35 mouse cellular contexts compared by ENCODE assay signal in genomic region chr2:24942092-24942491, GRCm38 (mm10).
"Had no signal": no experiment of that assay in that cellular context is flagged by ENCODE, and none has a peak within 500 bp of the region (broad histone marks: within the 10 kb centered on the region; RNA-seq: fewer than 3 reads in every experiment).

No protein-coding gene starts in this region.

- H3K4me1 ChIP-seq: heart, embryonic 10.5 days; heart, embryonic 12.5 days; heart, embryonic 13.5 days; heart, embryonic 15.5 days; hindbrain, embryonic 10.5 days; hindbrain, embryonic 12.5 days; hindbrain, embryonic 13.5 days; hindbrain, embryonic 15.5 days; intestine, embryonic 15.5 days; kidney, embryonic 15.5 days had no signal

- H3K36me3 ChIP-seq: heart, embryonic 10.5 days; heart, embryonic 12.5 days; heart, embryonic 13.5 days; heart, embryonic 15.5 days; hindbrain, embryonic 10.5 days; hindbrain, embryonic 12.5 days; hindbrain, embryonic 13.5 days; hindbrain, embryonic 15.5 days; intestine, embryonic 15.5 days; kidney, embryonic 15.5 days had no signal

- ATAC-seq: hindbrain, embryonic 16.5 days; hindbrain, postnatal 0 days; inflammation-experienced regulatory T-cells, adult 6 months; intestine, embryonic 15.5 days; intestine, embryonic 16.5 days; intestine, postnatal 0 days had no signal

- H3K27ac ChIP-seq: heart, embryonic 10.5 days; heart, embryonic 13.5 days; heart, embryonic 15.5 days; hindbrain, embryonic 10.5 days; hindbrain, embryonic 12.5 days; hindbrain, embryonic 13.5 days; hindbrain, embryonic 14.5 days; hindbrain, embryonic 15.5 days; hindbrain, postnatal 0 days; intestine, embryonic 15.5 days; kidney, embryonic 15.5 days; kidney, postnatal 0 days; layer of hippocampus, adult 2 months had no signal

- DNase-seq: heart, postnatal 10 days; heart, postnatal 14 days; heart, postnatal 36 days; heart, postnatal 4 days; kidney, adult 11 months; kidney, adult 18-20 months; kidney, adult 2 months; kidney, adult 8-10 months; kidney, adult 9 months; kidney, postnatal 10 days; kidney, postnatal 14 days; kidney, postnatal 25 days; kidney, postnatal 36 days; kidney, postnatal 4 days; layer of hippocampus, adult 9-11 months; layer of hippocampus, postnatal 36 days had no signal

- H3K4me2 ChIP-seq: heart, embryonic 11.5 days; heart, embryonic 12.5 days; heart, embryonic 13.5 days; heart, embryonic 15.5 days; hindbrain, embryonic 12.5 days; hindbrain, embryonic 13.5 days; hindbrain, embryonic 14.5 days; hindbrain, embryonic 15.5 days; intestine, embryonic 15.5 days; kidney, embryonic 15.5 days had no signal

- H3K27me3 ChIP-seq: heart, embryonic 15.5 days; hindbrain, embryonic 12.5 days; hindbrain, embryonic 15.5 days; intestine, embryonic 15.5 days had no signal

- H3K9ac ChIP-seq: heart, embryonic 12.5 days; heart, embryonic 13.5 days; heart, embryonic 15.5 days; hindbrain, embryonic 12.5 days; hindbrain, embryonic 13.5 days; hindbrain, embryonic 14.5 days; hindbrain, embryonic 15.5 days; intestine, embryonic 15.5 days; kidney, embryonic 15.5 days had no signal

- H3K4me3 ChIP-seq: heart, embryonic 10.5 days; heart, embryonic 12.5 days; heart, embryonic 13.5 days; heart, embryonic 15.5 days; hindbrain, embryonic 10.5 days; hindbrain, embryonic 12.5 days; hindbrain, embryonic 13.5 days; hindbrain, embryonic 15.5 days; intestine, embryonic 15.5 days; kidney, embryonic 15.5 days; layer of hippocampus, adult 2 months had no signal

- H3K9me3 ChIP-seq: heart, embryonic 10.5 days; heart, embryonic 12.5 days; heart, embryonic 13.5 days; heart, embryonic 15.5 days; hindbrain, embryonic 10.5 days; hindbrain, embryonic 12.5 days; hindbrain, embryonic 13.5 days; hindbrain, embryonic 15.5 days; intestine, embryonic 15.5 days; kidney, embryonic 15.5 days had no signal
